Mouse (Mus musculus): Measurements from ENCODE around the gene Wwox.

GRCm38 (mm10) chr8:114968842-114969241, 529.4 kb downstream of the Wwox start:
- TF ChIP-seq BHLHE40 (IDR thresholded peaks at IDR 0.05; ENCODE audit: borderline replicate concordance, low read depth, low read length) = no peak
- peak in 1 of 3 experiments; percentile 23; a peak in 2 of 6 replicates for TF ChIP-seq CTCF (IDR thresholded peaks at IDR 0.05 in 2 of 3, conservative IDR thresholded peaks at IDR 0.05 in 1 of 3; ENCODE audit: control insufficient read depth in 1 of 3, insufficient read depth in 1 of 3, low read depth in 2 of 3, low read length in 3 of 3, poor library complexity in 1 of 3, severe bottlenecking in 1 of 3)
- no peak for TF ChIP-seq POLR2AphosphoS2 (IDR thresholded peaks at IDR 0.05; ENCODE audit: low read length)
- TF ChIP-seq POLR2A (IDR thresholded peaks at IDR 0.05; ENCODE audit: control insufficient read depth in 1 of 2, insufficient read depth in 1 of 2, low read depth in 1 of 2, low read length in 2 of 2, poor library complexity in 1 of 2) = no peak
- TF ChIP-seq UBTF (IDR thresholded peaks at IDR 0.05; ENCODE audit: borderline replicate concordance, insufficient read depth, low read depth, low read length) = no peak
